Mouse (Mus musculus): ENCODE data around the gene Olfr26. TPM values are rescaled to one million over a fixed set of nuclear protein-coding genes. Genes with fewer than 3 reads are reported as not detected.
"Not testable (repeated sequence)": the region's sequence is repeated elsewhere in the genome, so short reads cannot be mapped to it uniquely, and the experiment has no call there.

The Olfr26 gene
- not detected in 2 replicates for polyA plus RNA-seq (2015; fragmentation: Nextera tagmentation; extraction: Ambion mirVana)

- no peaks in the 10 kb centered on the region for H3K27me3 ChIP-seq
- H3K4me1 ChIP-seq, result no peaks in the 10 kb centered on the region
- no peaks in the 10 kb centered on the region for H3K36me3 ChIP-seq
- no peak within 1 kb of the TSS for H3K4me3 ChIP-seq
- ATAC-seq (replicated peaks), result no peak
- no peak within 1 kb of the TSS for H3K27ac ChIP-seq (replicated peaks)
- H3K4me2 ChIP-seq (replicated peaks), result no peak within 1 kb of the TSS
- H3K9me3 ChIP-seq, result no peaks in the 10 kb centered on the region
- no peak within 1 kb of the TSS for H3K9ac ChIP-seq (replicated peaks)
These were observed at the start of gene Olfr26 for GRCm38 (mm10) chr9:38854760-38855159. TSS of gene Olfr26 (plus strand) at chr9:38855060.

- no peak overlapping the region for H3K4me2 ChIP-seq (replicated peaks)
- H3K4me1 ChIP-seq, result no peaks in the 10 kb centered on the region
- H3K9me3 ChIP-seq, result no peaks in the 10 kb centered on the region
- no peak overlapping the region for H3K27ac ChIP-seq (replicated peaks)
- no peaks in the 10 kb centered on the region for H3K27me3 ChIP-seq
- no peak overlapping the region for H3K4me3 ChIP-seq
- H3K9ac ChIP-seq (replicated peaks), result no peak overlapping the region
- no peak for ATAC-seq (replicated peaks)
- no peaks in the 10 kb centered on the region for H3K36me3 ChIP-seq
These were observed 49.2 kb upstream of the Olfr26 start for GRCm38 (mm10) chr9:38805696-38806095.

- no peak within 1 kb of the TSS for H3K4me2 ChIP-seq (replicated peaks)
- no peaks in the 10 kb centered on the region for H3K9me3 ChIP-seq
- WGBS, result 73% methylated on average over 2 of the region's 2 CpGs
- H3K9ac ChIP-seq (replicated peaks), result no peak within 1 kb of the TSS
- H3K27ac ChIP-seq (replicated peaks), result no peak within 1 kb of the TSS
- H3K4me3 ChIP-seq, result no peak within 1 kb of the TSS
- ATAC-seq (replicated peaks), result no peak
- no peaks in the 10 kb centered on the region for H3K4me1 ChIP-seq
- H3K27me3 ChIP-seq, result no peaks in the 10 kb centered on the region
- no peaks in the 10 kb centered on the region for H3K36me3 ChIP-seq
These were observed 40.5 kb upstream of the Olfr26 start, which contains the start of gene Olfr922 for GRCm38 (mm10) chr9:38814314-38814713. TSS of gene Olfr922 (plus strand) at chr9:38814614.

GRCm38 (mm10) chr9:38815458-38815986 is 39.3 kb upstream of the Olfr26 start:
- ATAC-seq (replicated peaks), result no peak
- Histone ChIP-seq H3K4me3 (no peak overlapping the region), H3K4me2 (replicated peaks) (no peak overlapping the region), H3K4me1 (no peaks in the 10 kb centered on the region), H3K9me3 (no peaks in the 10 kb centered on the region), H3K36me3 (no peaks in the 10 kb centered on the region), H3K27ac (replicated peaks) (no peak overlapping the region), H3K27me3 (no peaks in the 10 kb centered on the region), H3K9ac (replicated peaks) (no peak overlapping the region)
- WGBS, result 92% methylated on average over 1 of the region's 1 CpGs

- Histone ChIP-seq H3K4me2 (replicated peaks) (no peak within 1 kb of the TSS), H3K36me3 (no peaks in the 10 kb centered on the region), H3K27me3 (no peaks in the 10 kb centered on the region), H3K9me3 (no peaks in the 10 kb centered on the region), H3K9ac (replicated peaks) (no peak within 1 kb of the TSS), H3K27ac (replicated peaks) (no peak within 1 kb of the TSS), H3K4me1 (no peaks in the 10 kb centered on the region), H3K4me3 (no peak within 1 kb of the TSS)
- 92% methylated on average over 1 of the region's 1 CpGs for WGBS
- ATAC-seq (replicated peaks), result no peak
These were observed 28.6 kb upstream of the Olfr26 start, which contains the start of gene Olfr923 for GRCm38 (mm10) chr9:38826245-38826644. TSS of gene Olfr923 (plus strand) at chr9:38826545.

- H3K4me2 ChIP-seq (replicated peaks), result no peak overlapping the region
- no peak overlapping the region for H3K27ac ChIP-seq (replicated peaks)
- no peak overlapping the region for H3K4me3 ChIP-seq
- H3K36me3 ChIP-seq, result no peaks in the 10 kb centered on the region
- 75% methylated on average over 2 of the region's 2 CpGs for WGBS
- no peaks in the 10 kb centered on the region for H3K27me3 ChIP-seq
- no peak overlapping the region for H3K9ac ChIP-seq (replicated peaks)
- H3K9me3 ChIP-seq, result no peaks in the 10 kb centered on the region
- ATAC-seq (replicated peaks), result no peak
- H3K4me1 ChIP-seq, result no peaks in the 10 kb centered on the region
These were observed 21.8 kb upstream of the Olfr26 start for GRCm38 (mm10) chr9:38833027-38833426.

GRCm38 (mm10) chr9:38844149-38844548 is 10.7 kb upstream of the Olfr26 start, which contains the start of gene Olfr924:
TSS of gene Olfr924 (plus strand) at chr9:38844449.
- Histone ChIP-seq H3K4me3 (no peak within 1 kb of the TSS), H3K36me3 (no peaks in the 10 kb centered on the region), H3K27ac (replicated peaks) (no peak within 1 kb of the TSS), H3K27me3 (no peaks in the 10 kb centered on the region), H3K9me3 (no peaks in the 10 kb centered on the region), H3K4me2 (replicated peaks) (no peak within 1 kb of the TSS), H3K4me1 (no peaks in the 10 kb centered on the region), H3K9ac (replicated peaks) (no peak within 1 kb of the TSS)
- no peak for ATAC-seq (replicated peaks)
- 93% methylated on average over 1 of the region's 1 CpGs for WGBS

GRCm38 (mm10) chr9:38874880-38875279 is 20.0 kb downstream of the Olfr26 start:
- H3K4me1 ChIP-seq; H3K27me3 ChIP-seq; H3K9ac ChIP-seq (replicated peaks); ATAC-seq (replicated peaks); H3K9me3 ChIP-seq; H3K4me3 ChIP-seq; H3K4me2 ChIP-seq (replicated peaks); H3K27ac ChIP-seq (replicated peaks); H3K36me3 ChIP-seq: not testable (repeated sequence)
- WGBS, result 58% methylated on average over 2 of the region's 2 CpGs

- H3K4me3 ChIP-seq, result no peak within 1 kb of the TSS
- no peak within 1 kb of the TSS for H3K9ac ChIP-seq (replicated peaks)
- no peaks in the 10 kb centered on the region for H3K4me1 ChIP-seq
- no peaks in the 10 kb centered on the region for H3K27me3 ChIP-seq
- no peaks in the 10 kb centered on the region for H3K9me3 ChIP-seq
- no peak within 1 kb of the TSS for H3K4me2 ChIP-seq (replicated peaks)
- H3K27ac ChIP-seq (replicated peaks), result no peak within 1 kb of the TSS
- ATAC-seq (replicated peaks), result no peak
- H3K36me3 ChIP-seq, result no peaks in the 10 kb centered on the region
- 90% methylated on average over 2 of the region's 2 CpGs for WGBS
These were observed 22.0 kb downstream of the Olfr26 start, which contains the start of gene Olfr926 for GRCm38 (mm10) chr9:38876826-38877225. TSS of gene Olfr926 (plus strand) at chr9:38877126.

Other genes with a start within 250 kb of the Olfr26 start
- not detected in 2 replicates for gene Olfr914, start 250.0 kb upstream of the Olfr26 start, polyA plus RNA-seq (2015; fragmentation: Nextera tagmentation; extraction: Ambion mirVana)
- gene Olfr916, start 195.2 kb upstream of the Olfr26 start, polyA plus RNA-seq (2015; fragmentation: Nextera tagmentation; extraction: Ambion mirVana), result not detected in 2 replicates
- not detected in 2 replicates for gene Olfr917, start 189.2 kb upstream of the Olfr26 start, polyA plus RNA-seq (2015; fragmentation: Nextera tagmentation; extraction: Ambion mirVana)
- gene Olfr918, start 180.5 kb upstream of the Olfr26 start, polyA plus RNA-seq (2015; fragmentation: Nextera tagmentation; extraction: Ambion mirVana), result not detected in 2 replicates
- not detected in 2 replicates for gene Olfr919, start 151.4 kb upstream of the Olfr26 start, polyA plus RNA-seq (2015; fragmentation: Nextera tagmentation; extraction: Ambion mirVana)
- gene Vwa5a, start 136.8 kb upstream of the Olfr26 start, polyA plus RNA-seq (2015; fragmentation: Nextera tagmentation; extraction: Ambion mirVana), result 5.5 and 5.7 TPM in 2 replicates
- gene Olfr920, start 102.8 kb upstream of the Olfr26 start, polyA plus RNA-seq (2015; fragmentation: Nextera tagmentation; extraction: Ambion mirVana), result 0.03 TPM in 1 of 2 replicates, not detected in the other
- not detected in 2 replicates for gene Olfr921, start 82.0 kb upstream of the Olfr26 start, polyA plus RNA-seq (2015; fragmentation: Nextera tagmentation; extraction: Ambion mirVana)
- not detected in 2 replicates for gene Olfr922, start 40.4 kb upstream of the Olfr26 start, polyA plus RNA-seq (2015; fragmentation: Nextera tagmentation; extraction: Ambion mirVana)
- gene Olfr923, start 28.5 kb upstream of the Olfr26 start, polyA plus RNA-seq (2015; fragmentation: Nextera tagmentation; extraction: Ambion mirVana), result not detected in 2 replicates
- not detected in 2 replicates for gene Olfr924, start 10.6 kb upstream of the Olfr26 start, polyA plus RNA-seq (2015; fragmentation: Nextera tagmentation; extraction: Ambion mirVana)
- not detected in 2 replicates for gene Olfr926, start 22.1 kb downstream of the Olfr26 start, polyA plus RNA-seq (2015; fragmentation: Nextera tagmentation; extraction: Ambion mirVana)
- not detected in 2 replicates for gene Olfr930, start 74.7 kb downstream of the Olfr26 start, polyA plus RNA-seq (2015; fragmentation: Nextera tagmentation; extraction: Ambion mirVana)
- gene Olfr933, start 117.3 kb downstream of the Olfr26 start, polyA plus RNA-seq (2015; fragmentation: Nextera tagmentation; extraction: Ambion mirVana), result not detected in 2 replicates
- not detected in 2 replicates for gene Olfr934, start 133.3 kb downstream of the Olfr26 start, polyA plus RNA-seq (2015; fragmentation: Nextera tagmentation; extraction: Ambion mirVana)
- not detected in 2 replicates for gene Olfr935, start 144.6 kb downstream of the Olfr26 start, polyA plus RNA-seq (2015; fragmentation: Nextera tagmentation; extraction: Ambion mirVana)
- not detected in 2 replicates for gene Olfr146, start 168.3 kb downstream of the Olfr26 start, polyA plus RNA-seq (2015; fragmentation: Nextera tagmentation; extraction: Ambion mirVana)
- gene Olfr937, start 209.9 kb downstream of the Olfr26 start, polyA plus RNA-seq (2015; fragmentation: Nextera tagmentation; extraction: Ambion mirVana), result not detected in 2 replicates
- gene Olfr938, start 223.8 kb downstream of the Olfr26 start, polyA plus RNA-seq (2015; fragmentation: Nextera tagmentation; extraction: Ambion mirVana), result not detected in 2 replicates